Mouse (Mus musculus): ENCODE results near the gene Agap1. TPM values are rescaled to one million over a fixed set of nuclear protein-coding genes. Genes with fewer than 3 reads are reported as not detected.

Gene Agap1
- polyA plus RNA-seq, 1 experiment from 2014 or later: 14.0 TPM

DNA sequence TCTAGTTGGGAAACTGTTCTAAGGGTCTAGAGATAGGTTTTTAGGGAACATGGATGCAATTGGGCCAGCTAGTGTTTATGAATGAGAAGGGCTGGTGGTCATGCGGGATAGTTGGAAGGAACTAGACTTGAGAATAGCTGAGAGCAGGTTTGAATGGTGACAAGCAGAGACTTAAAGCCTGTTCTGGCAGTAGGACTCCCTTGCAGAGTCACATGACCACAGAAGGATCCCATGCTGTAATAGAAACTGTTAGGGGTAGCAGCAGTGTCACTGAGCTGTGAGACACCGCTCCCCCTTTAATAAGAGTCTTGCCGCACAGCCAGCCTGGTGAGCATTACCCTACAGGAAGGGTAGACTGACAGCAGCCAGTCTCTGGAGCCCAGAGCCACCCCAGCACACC, 201.6 kb downstream of the Agap1 start:
- H3K27ac ChIP-seq: no peak overlapping the region
- H3K36me3 ChIP-seq: peaks cover 6% of the 10 kb centered on the region
- H3K4me1 ChIP-seq: peaks cover 34% of the 10 kb centered on the region
- H3K9me3 ChIP-seq (replicated peaks): no peaks in the 10 kb centered on the region
- peaks cover 6% of the 10 kb centered on the region; the same call in 1 of the 2 replicates for H3K27me3 ChIP-seq (ENCODE audit: low read depth, poor library complexity, severe bottlenecking)
- WGBS: 91% methylated on average over 3 of the region's 3 CpGs
- no peak for DNase-seq (ENCODE audit: low spot score)
- no peak overlapping the region for H3K4me3 ChIP-seq

DNA sequence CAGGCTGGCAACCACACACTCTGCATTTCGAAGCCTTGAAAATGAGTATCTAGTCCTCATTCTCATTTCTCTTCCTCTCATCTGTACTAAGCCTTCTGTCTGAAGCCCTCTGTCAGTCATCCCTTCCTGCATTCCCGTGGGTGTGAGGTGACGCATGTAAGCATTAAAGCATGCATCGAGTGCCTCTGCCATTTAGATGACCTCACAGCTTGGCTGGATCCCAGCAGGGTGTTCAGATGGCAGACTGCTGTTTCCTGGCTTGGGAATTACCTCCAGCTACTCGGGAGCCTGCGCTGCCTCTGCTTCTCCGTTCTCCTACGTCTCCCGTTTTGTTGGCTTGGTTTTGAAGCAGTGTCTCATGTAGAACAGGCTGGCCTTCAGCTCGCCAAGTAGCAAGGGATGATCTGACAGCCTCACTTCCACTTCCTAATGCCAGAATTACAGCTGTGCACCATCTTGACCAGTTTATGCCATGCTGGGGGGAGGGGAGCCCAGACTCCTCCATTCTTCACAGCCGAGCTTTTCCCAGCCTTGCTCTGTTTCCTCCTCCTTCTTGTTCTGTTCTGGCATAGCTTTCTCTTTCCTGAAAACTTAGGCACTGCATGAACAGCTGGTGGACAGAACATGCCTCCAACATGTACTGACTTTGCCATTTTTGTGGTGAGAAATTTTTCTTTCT, 202.2 kb downstream of the Agap1 start:
- Histone ChIP-seq H3K36me3 (peaks cover 6% of the 10 kb centered on the region), H3K4me1 (peaks cover 33% of the 10 kb centered on the region), H3K27me3 (ENCODE audit: low read depth, poor library complexity, severe bottlenecking) (peaks cover 6% of the 10 kb centered on the region; the same call in 1 of the 2 replicates), H3K4me3 (no peak overlapping the region), H3K9me3 (replicated peaks) (no peaks in the 10 kb centered on the region), H3K27ac (peak overlapping the region; percentile 44; the same call in 1 of the 2 replicates)
- 47% methylated on average over 11 of the region's 11 CpGs for WGBS
- no peak for DNase-seq (ENCODE audit: low spot score)

DNA sequence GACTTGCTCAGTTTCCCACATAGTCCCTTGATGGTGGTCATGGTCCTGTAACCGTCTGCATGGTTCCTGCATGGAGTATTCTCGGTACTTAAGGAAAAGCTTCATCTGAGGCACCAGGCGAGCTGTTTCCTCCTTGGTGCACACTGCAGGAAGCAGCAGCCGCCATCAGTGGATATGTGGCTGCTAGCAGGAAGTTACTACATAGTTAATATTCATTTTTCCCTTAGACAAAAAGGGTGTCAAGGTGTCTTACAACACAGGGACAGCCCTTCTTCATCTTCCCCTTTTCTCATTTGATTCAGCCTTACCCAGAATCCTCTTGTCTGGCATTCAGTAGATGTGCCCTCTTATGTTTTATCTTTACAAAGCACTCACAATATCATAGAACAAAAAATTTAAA, 206.2 kb downstream of the Agap1 start:
- peaks cover 21% of the 10 kb centered on the region for H3K36me3 ChIP-seq
- 0 out of 2 replicates have a peak, but pooled peaks cover 3% of the 10 kb centered on the region for H3K27me3 ChIP-seq (ENCODE audit: low read depth, poor library complexity, severe bottlenecking)
- H3K4me3 ChIP-seq: no peak overlapping the region
- H3K9me3 ChIP-seq (replicated peaks): no peaks in the 10 kb centered on the region
- no peak overlapping the region for H3K27ac ChIP-seq
- DNase-seq (ENCODE audit: low spot score): no peak
- WGBS: 87% methylated on average over 4 of the region's 4 CpGs
- peaks cover 28% of the 10 kb centered on the region for H3K4me1 ChIP-seq

DNA sequence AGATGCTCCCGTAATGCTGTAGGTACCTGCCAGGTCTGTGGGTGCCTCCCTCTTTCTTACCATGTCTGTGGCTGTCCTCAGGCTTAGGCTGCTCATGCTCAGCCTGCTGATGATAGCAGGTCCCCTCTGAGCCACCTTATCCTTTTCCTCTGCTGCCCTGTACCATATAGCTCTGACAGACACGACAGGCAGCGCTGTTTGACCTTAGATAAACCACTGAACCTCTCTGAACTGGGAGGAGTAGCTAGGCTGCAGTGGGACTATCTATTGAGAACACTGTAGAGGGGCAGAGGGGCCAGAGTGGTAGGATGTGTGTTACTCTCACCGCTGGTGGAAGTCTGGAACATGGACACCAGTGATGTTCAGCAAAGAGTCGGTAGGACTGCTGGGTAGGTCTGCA, 211.5 kb downstream of the Agap1 start:
- no peak for DNase-seq (ENCODE audit: low spot score)
- Histone ChIP-seq H3K36me3 (peaks cover 33% of the 10 kb centered on the region), H3K27ac (no peak overlapping the region), H3K4me1 (peaks cover 51% of the 10 kb centered on the region), H3K9me3 (replicated peaks) (no peaks in the 10 kb centered on the region), H3K4me3 (no peak overlapping the region), H3K27me3 (ENCODE audit: low read depth, poor library complexity, severe bottlenecking) (peaks cover 10% of the 10 kb centered on the region; the same call in 1 of the 2 replicates)
- 94% methylated on average over 5 of the region's 5 CpGs for WGBS

DNA sequence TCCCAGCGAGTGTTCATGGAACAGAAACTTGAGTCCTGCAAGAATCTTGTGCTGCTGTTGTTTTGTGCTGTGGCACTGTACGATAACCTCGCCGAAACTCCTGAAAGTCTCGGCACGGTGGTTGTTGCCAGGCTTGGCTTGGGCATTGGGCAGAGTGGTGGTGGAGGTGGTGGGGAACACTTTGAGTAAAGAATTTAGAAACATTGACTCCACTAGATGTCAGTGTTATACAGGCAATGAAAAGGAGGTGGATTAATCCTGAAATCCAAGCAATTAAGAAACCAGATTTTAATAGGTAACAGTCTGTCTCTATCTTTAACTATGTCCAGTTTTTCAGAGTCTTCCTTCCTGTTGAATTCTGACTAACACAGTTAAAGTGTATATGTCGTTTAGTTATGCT, 212.8 kb downstream of the Agap1 start:
- Histone ChIP-seq H3K36me3 (peaks cover 39% of the 10 kb centered on the region), H3K9me3 (replicated peaks) (no peaks in the 10 kb centered on the region), H3K27me3 (ENCODE audit: low read depth, poor library complexity, severe bottlenecking) (peaks cover 10% of the 10 kb centered on the region; the same call in 1 of the 2 replicates), H3K27ac (no peak overlapping the region), H3K4me3 (no peak overlapping the region), H3K4me1 (peaks cover 56% of the 10 kb centered on the region)
- DNase-seq (ENCODE audit: low spot score): no peak
- 86% methylated on average over 7 of the region's 7 CpGs for WGBS

DNA sequence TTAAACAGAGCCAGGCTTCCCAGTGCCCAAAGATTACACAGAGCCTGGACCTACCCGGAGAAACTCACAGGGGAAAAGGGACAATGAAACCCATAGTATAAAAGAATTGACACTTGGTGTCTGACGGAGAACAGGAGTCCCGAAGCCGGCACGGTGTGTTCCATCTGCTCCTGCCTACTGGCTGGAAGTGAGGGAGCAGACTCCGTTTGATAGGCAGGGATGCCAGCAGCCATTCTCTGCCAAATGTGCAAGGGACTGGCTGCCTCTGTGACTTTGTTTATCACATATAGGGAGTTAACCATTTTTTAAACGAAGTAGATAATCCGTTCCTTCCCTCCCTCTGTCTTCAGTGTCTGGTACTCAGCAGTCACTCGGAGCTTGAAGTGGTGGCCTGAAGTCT, 214.0 kb downstream of the Agap1 start:
- Histone ChIP-seq H3K27ac (0 out of 2 replicates have a peak overlapping the region, but pooled peaks have one; percentile 36), H3K9me3 (replicated peaks) (no peaks in the 10 kb centered on the region), H3K36me3 (peaks cover 51% of the 10 kb centered on the region), H3K4me3 (no peak overlapping the region), H3K27me3 (ENCODE audit: low read depth, poor library complexity, severe bottlenecking) (peaks cover 10% of the 10 kb centered on the region; the same call in 1 of the 2 replicates), H3K4me1 (peaks cover 65% of the 10 kb centered on the region)
- WGBS: 75% methylated on average over 9 of the region's 9 CpGs
- no peak for DNase-seq (ENCODE audit: low spot score)

DNA sequence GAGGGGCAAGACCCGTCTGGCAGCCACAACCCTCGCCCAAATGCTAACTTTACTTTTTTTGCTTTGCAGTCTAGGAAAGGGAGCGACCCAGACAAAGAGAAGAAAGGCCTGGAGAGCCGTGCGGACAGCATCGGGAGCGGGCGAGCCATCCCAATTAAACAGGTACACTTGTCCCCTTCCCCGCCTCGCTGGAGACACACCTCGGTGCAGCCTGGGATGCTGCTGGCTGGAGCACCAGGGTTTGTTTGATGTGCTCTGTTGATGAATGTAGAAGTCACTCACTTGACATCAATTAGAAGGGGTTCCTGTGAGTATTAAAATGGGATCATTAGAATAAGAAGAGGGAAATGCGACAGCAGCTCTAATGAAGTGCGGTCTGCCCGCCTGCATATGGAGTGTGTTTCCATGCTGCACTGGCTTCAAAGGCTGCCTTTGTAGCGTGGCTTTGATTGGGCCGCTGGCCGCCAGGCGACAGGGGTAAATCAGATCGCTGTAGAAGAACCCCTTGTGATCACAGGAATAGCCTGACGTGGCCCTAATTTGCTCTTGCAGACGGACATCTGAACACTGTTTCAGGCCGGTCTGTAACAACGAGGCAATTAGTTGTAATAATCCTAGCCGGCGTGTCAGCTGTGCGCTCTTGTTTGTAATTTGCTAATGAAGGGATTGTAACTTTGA, 216.6 kb downstream of the Agap1 start:
- H3K9me3 ChIP-seq (replicated peaks): no peaks in the 10 kb centered on the region
- peak; percentile 65 for DNase-seq (ENCODE audit: low spot score)
- H3K4me1 ChIP-seq: peaks cover 61% of the 10 kb centered on the region
- WGBS: 44% methylated on average over 26 of the region's 26 CpGs
- H3K27me3 ChIP-seq (ENCODE audit: low read depth, poor library complexity, severe bottlenecking): 0 out of 2 replicates have a peak, but pooled peaks cover 8% of the 10 kb centered on the region
- peak overlapping the region; percentile 66; the same call in 1 of the 2 replicates for H3K27ac ChIP-seq
- peaks cover 53% of the 10 kb centered on the region for H3K36me3 ChIP-seq
- H3K4me3 ChIP-seq: no peak overlapping the region

DNA sequence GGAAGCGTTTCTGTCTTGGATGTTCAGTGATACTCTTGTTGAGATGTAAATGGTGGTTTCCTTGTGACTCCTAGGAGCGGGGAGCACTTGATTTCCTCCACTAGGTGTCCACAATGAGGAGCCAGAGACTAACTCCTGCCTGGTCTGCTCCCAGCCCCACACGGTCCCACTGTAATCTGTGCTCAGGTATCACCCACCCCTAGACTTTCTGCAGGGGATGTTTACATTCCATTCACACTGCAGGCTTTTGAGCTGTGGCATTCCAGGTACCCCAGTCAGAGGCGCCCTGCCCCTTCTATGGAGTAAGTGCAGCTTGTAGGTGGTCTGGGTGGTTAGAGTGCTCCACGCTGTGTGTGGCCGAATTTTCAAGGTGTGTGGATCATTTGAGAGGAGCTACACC, 218.5 kb downstream of the Agap1 start:
- Histone ChIP-seq H3K36me3 (peaks cover 59% of the 10 kb centered on the region), H3K9me3 (replicated peaks) (no peaks in the 10 kb centered on the region), H3K27me3 (ENCODE audit: low read depth, poor library complexity, severe bottlenecking) (0 out of 2 replicates have a peak, but pooled peaks cover 8% of the 10 kb centered on the region), H3K27ac (peak overlapping the region; percentile 42; the same call in 1 of the 2 replicates), H3K4me1 (peaks cover 52% of the 10 kb centered on the region), H3K4me3 (no peak overlapping the region)
- WGBS: 87% methylated on average over 6 of the region's 6 CpGs
- DNase-seq (ENCODE audit: low spot score): no peak

DNA sequence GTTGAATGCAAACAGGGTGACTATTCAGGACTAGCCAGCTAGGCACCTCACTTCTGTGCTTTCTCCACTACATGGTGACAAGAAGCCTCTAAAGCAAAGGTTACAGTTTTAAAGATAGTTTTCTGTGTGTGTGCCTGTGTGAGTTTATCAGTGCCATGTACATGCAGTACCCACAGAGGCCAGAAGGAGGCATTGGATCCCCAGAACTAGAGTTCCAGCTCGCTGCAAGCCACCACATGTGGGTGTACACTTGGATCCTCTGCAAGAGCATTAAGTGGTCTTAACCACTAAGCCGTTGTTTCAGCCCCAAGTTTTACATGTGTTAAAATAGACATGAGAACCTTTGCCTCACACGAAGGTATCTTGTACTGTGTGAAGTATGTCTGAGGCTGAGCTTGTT, 219.1 kb downstream of the Agap1 start:
- H3K4me1 ChIP-seq: peaks cover 47% of the 10 kb centered on the region
- H3K4me3 ChIP-seq: no peak overlapping the region
- WGBS: 86% methylated on average over 3 of the region's 3 CpGs
- no peaks in the 10 kb centered on the region for H3K9me3 ChIP-seq (replicated peaks)
- no peak for DNase-seq (ENCODE audit: low spot score)
- peaks cover 64% of the 10 kb centered on the region for H3K36me3 ChIP-seq
- 0 out of 2 replicates have a peak, but pooled peaks cover 8% of the 10 kb centered on the region for H3K27me3 ChIP-seq (ENCODE audit: low read depth, poor library complexity, severe bottlenecking)
- H3K27ac ChIP-seq: no peak overlapping the region

DNA sequence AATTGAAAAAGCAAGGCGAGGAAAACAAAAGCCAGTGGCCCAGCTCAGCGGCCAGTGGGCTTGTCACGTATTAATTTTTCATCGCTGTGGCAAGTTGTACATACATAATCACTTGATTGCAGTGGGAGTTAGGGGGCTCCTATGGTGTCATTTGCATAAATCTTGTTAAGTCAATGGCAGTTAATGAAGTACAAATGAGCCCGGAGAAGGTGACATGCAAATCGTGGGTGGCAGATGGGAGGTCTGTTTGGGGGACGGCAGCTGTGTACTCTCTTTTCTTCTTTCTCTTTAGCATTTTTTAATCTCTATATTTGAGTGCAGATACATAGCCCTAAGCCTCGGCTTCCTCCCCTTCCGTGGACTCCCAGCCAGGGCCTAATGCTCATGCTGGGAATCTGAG, 220.1 kb downstream of the Agap1 start:
- Histone ChIP-seq H3K9me3 (replicated peaks) (no peaks in the 10 kb centered on the region), H3K27ac (no peak overlapping the region), H3K4me3 (no peak overlapping the region), H3K27me3 (ENCODE audit: low read depth, poor library complexity, severe bottlenecking) (0 out of 2 replicates have a peak, but pooled peaks cover 4% of the 10 kb centered on the region), H3K36me3 (peaks cover 63% of the 10 kb centered on the region), H3K4me1 (peaks cover 37% of the 10 kb centered on the region)
- no peak for DNase-seq (ENCODE audit: low spot score)
- 96% methylated on average over 9 of the region's 9 CpGs for WGBS

DNA sequence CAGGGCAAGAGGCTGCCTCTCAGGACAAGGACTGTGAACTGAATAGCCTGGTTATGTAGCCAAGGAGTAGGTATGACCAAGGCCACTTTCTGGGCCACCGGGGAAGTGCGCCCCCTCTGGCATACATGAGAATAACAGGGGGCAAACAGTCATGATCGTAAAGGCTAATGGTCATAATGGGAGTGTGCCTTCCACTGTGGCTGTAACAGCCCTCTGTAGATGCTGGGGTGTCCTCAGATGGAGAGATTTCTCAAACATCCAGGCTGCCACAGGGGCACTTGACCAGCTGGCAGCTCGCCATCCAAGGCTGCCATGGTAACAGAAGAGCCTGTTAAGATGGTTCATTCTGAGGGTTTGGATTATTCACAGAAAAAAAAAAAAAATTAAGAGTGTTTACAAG, 221.8 kb downstream of the Agap1 start:
- no peak for DNase-seq (ENCODE audit: low spot score)

DNA sequence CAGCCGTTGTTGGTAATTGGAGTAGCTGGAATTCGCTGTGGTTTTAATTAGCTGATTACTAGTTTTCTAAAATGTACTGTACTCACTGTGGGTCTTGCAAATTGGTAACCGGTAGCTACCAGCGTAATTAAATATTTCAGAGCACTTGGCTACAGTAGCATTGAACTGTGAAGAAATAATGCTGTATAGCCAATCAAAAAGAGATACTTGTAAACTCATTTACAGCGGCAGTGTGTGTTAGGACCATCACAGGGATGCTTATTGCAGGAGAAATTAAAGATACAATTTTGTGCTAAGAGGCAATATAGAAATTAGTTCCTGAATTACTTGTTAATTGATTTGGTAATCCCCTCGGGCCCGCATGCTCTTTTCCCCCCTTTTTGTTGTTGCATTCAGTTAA, 226.1 kb downstream of the Agap1 start:
- Histone ChIP-seq H3K27ac (no peak overlapping the region), H3K27me3 (ENCODE audit: low read depth, poor library complexity, severe bottlenecking) (no peaks in the 10 kb centered on the region), H3K4me3 (no peak overlapping the region), H3K4me1 (peaks cover 6% of the 10 kb centered on the region), H3K36me3 (peaks cover 45% of the 10 kb centered on the region), H3K9me3 (replicated peaks) (no peaks in the 10 kb centered on the region)
- 91% methylated on average over 7 of the region's 7 CpGs for WGBS
- no peak for DNase-seq (ENCODE audit: low spot score)

More for the DNA sequence above, 221.8 kb downstream of the Agap1 start:
- no peaks in the 10 kb centered on the region for H3K9me3 ChIP-seq (replicated peaks)
- H3K36me3 ChIP-seq: peaks cover 61% of the 10 kb centered on the region
- no peak overlapping the region for H3K4me3 ChIP-seq
- peaks cover 25% of the 10 kb centered on the region for H3K4me1 ChIP-seq
- H3K27ac ChIP-seq: no peak overlapping the region
- 0 out of 2 replicates have a peak, but pooled peaks cover 4% of the 10 kb centered on the region for H3K27me3 ChIP-seq (ENCODE audit: low read depth, poor library complexity, severe bottlenecking)
- WGBS: 70% methylated on average over 4 of the region's 4 CpGs

DNA sequence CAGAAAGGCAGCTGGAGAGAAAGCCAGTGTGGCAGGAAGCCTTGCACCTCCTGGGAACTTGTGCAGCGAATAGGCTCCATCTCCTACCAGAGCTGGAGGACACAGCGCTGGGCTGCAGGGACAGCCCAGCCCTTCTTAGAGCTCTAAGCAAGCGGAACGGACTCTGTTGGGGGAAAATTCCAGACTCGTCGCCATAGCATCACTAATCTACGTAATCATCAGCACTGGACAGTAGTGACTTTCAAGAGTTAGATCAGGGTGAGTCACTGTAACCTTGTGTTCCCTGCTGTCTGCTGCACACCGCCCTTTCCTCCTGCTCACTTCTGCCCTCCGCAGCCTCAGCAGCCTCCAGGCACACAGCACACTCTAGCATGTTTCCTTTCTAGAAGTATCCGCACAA, 234.3 kb downstream of the Agap1 start:
- no peak overlapping the region for H3K4me3 ChIP-seq
- H3K27ac ChIP-seq: no peak overlapping the region
- no peaks in the 10 kb centered on the region for H3K27me3 ChIP-seq (ENCODE audit: low read depth, poor library complexity, severe bottlenecking)
- peaks cover 32% of the 10 kb centered on the region for H3K4me1 ChIP-seq
- H3K36me3 ChIP-seq: peaks cover 30% of the 10 kb centered on the region
- 88% methylated on average over 10 of the region's 10 CpGs for WGBS
- H3K9me3 ChIP-seq (replicated peaks): no peaks in the 10 kb centered on the region
- no peak for DNase-seq (ENCODE audit: low spot score)
